Mouse (Mus musculus) cortical plate, adult 2 months (tissue): ENCODE results near the gene Tmem50a.

Source experiments
- CTCF ChIP-seq: fragments of 200-500 bp; IDR thresholded peaks from 2 replicates; pipeline ENCODE4 v1.5.1; 2011; ENCODE audit warnings: mild to moderate bottlenecking, control low read depth, low read length; ENCODE audit not compliant: insufficient read depth; ENCODE audit errors: extremely low read depth
- POLR2A ChIP-seq: fragments of 200-500 bp; IDR thresholded peaks from 2 replicates; pipeline ENCODE4 v1.6.1; 2011; ENCODE audit warnings: mild to moderate bottlenecking, low read length, control low read depth; ENCODE audit not compliant: insufficient read depth; ENCODE audit errors: extremely low read depth

DNA sequence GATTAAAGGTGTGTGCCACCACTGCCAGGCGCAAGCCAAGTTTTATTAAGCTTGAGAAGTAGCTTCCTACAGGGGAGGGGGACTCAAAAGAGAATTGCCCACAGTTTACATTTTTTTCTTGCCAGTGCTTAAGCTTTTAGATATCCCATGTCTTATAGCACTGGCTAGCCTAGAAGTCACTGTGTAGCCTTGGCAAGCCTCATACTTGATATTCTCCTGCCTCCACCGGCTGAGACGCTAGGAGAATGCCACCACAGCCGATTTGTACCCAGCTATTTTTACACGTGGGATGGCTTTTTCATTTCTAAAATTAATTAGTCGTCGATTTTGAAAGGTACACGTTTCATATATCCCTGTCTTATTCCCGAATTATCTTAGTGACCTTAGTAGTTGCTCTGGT is 15.4 kb upstream of the Tmem50a start:
- TF ChIP-seq POLR2A = no peak
- no peak for TF ChIP-seq CTCF
